Mouse (Mus musculus): ENCODE measurements around the gene Smap2.

DNA sequence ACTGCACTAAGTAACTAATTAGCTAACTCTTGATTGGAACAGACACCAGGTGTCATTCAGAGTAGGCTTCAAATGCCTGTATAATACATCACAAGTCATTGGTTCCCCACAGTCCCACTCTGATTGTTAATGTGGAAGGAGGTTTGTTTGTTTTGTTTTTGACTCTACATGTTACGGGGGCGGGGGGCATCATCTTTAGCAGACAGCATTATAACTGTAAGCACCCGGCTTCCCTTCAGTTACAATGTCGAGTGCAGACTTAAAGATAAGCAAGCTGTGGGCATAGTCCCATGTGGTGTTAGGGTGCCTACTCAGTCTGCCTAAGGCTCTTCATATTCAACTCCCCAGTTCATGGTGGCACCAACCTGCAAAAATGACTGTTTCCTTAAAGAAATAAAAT lies 64.0 kb downstream of the Smap2 start:
- TF ChIP-seq CTCF (IDR thresholded peaks at IDR 0.05; ENCODE audit: low read depth, low read length) (no peak), POLR2A (IDR thresholded peaks at IDR 0.05; ENCODE audit: borderline replicate concordance, low read depth, low read length) (no peak)
